Mouse (Mus musculus): ENCODE data around the gene Actn2. TPM values are rescaled to one million over a fixed set of nuclear protein-coding genes. Genes with fewer than 3 reads are reported as not detected.
A peak's percentile ranks its signal among the peaks of the same experiment; 100 is the strongest.

Actn2 gene
- 4.1 and 6.2 TPM in 2 replicates for polyA plus RNA-seq (2012; rRNA removed)

DNA sequence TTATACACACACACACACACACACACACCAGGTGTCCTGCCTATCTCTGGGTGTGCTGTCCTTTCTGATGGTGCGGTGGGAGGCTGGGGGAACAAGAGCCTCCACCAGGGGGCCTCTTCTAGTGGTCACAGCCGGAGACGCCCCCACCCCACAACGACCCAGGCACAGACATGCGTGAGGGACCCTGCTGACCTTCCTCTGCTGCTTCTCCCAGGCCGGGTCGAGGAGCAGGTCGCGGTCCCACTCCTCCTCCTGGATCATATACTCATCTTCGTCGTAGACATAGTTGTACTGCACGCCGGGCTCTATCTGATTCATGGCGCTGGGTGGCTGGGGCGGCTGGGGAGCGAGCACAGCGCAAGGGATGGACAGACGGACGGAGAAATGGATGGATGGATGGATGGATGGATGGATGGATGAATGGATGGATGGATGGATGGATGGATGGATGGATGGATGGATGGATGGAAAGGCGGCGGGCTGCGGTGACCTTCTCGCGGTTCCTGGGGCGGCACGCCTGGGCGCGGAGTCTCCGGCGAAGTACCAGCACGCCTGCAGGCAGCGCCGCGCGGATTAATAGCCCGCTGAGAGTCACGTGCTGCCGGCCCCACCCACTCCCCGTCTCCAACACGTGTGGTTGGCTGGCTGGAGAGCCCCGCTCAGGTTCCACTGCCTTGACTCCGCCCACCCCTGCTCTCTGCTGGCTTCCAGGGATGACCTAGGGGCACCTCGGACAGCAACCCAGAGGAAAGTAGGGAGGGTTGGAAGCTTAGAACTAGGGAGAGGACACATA, at the start of gene Actn2:
Gene Actn2, minus strand, starts transcription at position 578 of the 793 bp plus-strand sequence.
- H3K27ac ChIP-seq (ENCODE audit: insufficient read depth, low read length), result no peak within 1 kb of the TSS
- DNase-seq (ENCODE audit: low read depth in 1 of 2, low spot score in 2 of 2), result peak; percentile 23 to 62
- H3K27me3 ChIP-seq (ENCODE audit: control insufficient read depth, insufficient read depth, low read length), result peaks cover 3% of the 10 kb centered on the region; the same call in 1 of the 2 replicates
- peak within 1 kb of the TSS; percentile 48 for H3K4me3 ChIP-seq (ENCODE audit: extremely low read depth, insufficient read depth, insufficient read length)
- H3K4me1 ChIP-seq (ENCODE audit: control insufficient read depth, insufficient read depth, insufficient read length), result peaks cover 13% of the 10 kb centered on the region
- WGBS, result 2% methylated on average over 43 of the region's 43 CpGs
- no peak for TF ChIP-seq POLR2A (IDR thresholded peaks at IDR 0.05; ENCODE audit: low read depth, low read length)
- TF ChIP-seq CTCF (IDR thresholded peaks at IDR 0.05; ENCODE audit: extremely low read depth, insufficient read depth, insufficient read length, insufficient replicate concordance), result no peak
- no peaks in the 10 kb centered on the region for H3K36me3 ChIP-seq (ENCODE audit: control insufficient read depth, insufficient read depth, low read length)

DNA sequence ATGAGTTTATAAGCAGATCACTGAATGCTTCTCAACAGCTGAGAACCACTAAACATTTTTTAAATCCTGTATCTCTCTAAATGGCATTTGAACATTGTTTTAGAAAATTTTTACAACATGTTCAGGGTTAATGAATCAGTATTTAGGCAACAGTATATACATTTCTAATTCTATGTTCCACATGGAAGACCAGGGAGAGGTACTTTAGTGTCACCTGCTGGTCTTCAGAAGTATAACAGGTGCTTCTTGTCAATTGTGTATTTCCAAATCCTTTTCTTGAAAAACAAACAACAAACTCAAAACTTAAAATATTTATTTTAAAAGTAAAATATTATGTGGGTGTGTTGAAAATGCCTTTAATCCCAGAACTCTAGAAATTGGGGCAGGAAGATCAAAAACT, 45.7 kb upstream of the Actn2 start:
- peak in 1 of 2 experiments; percentile 15 for DNase-seq (ENCODE audit: low read depth in 1 of 2, low spot score in 2 of 2)
- no peaks in the 10 kb centered on the region for H3K27me3 ChIP-seq (ENCODE audit: control insufficient read depth, insufficient read depth, low read length)
- H3K27ac ChIP-seq (ENCODE audit: insufficient read depth, low read length), result no peak overlapping the region
- H3K36me3 ChIP-seq (ENCODE audit: control insufficient read depth, insufficient read depth, low read length), result no peaks in the 10 kb centered on the region
- H3K4me1 ChIP-seq (ENCODE audit: control insufficient read depth, insufficient read depth, insufficient read length), result no peaks in the 10 kb centered on the region
- no peak overlapping the region for H3K4me3 ChIP-seq (ENCODE audit: extremely low read depth, insufficient read depth, insufficient read length)
- TF ChIP-seq CTCF (IDR thresholded peaks at IDR 0.05; ENCODE audit: extremely low read depth, insufficient read depth, insufficient read length, insufficient replicate concordance), result no peak
- no peak for TF ChIP-seq POLR2A (IDR thresholded peaks at IDR 0.05; ENCODE audit: low read depth, low read length)

DNA sequence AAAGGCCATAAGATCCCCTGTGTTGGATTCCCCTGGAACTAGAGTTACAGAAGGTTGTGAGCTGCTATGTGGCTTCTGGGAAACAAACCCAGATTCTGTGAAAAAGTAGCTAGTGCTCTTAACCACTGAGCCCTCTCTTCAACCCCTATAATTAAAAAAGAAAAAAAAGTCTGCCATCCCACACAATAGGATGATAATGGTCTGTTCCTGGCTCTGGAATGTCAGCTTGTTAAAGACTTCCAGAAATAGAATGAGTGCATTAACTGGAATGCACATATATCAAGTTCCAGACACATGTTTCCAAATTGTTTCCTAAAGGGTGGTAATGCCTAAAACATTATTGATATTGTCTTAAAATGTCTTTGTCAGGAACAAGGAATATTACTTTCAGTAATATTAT, 44.2 kb upstream of the Actn2 start:
- no peak overlapping the region for H3K27ac ChIP-seq (ENCODE audit: insufficient read depth, low read length)
- no peak for DNase-seq (ENCODE audit: low read depth in 1 of 2, low spot score in 2 of 2)
- TF ChIP-seq POLR2A (IDR thresholded peaks at IDR 0.05; ENCODE audit: low read depth, low read length) (no peak), CTCF (IDR thresholded peaks at IDR 0.05; ENCODE audit: extremely low read depth, insufficient read depth, insufficient read length, insufficient replicate concordance) (no peak)

DNA sequence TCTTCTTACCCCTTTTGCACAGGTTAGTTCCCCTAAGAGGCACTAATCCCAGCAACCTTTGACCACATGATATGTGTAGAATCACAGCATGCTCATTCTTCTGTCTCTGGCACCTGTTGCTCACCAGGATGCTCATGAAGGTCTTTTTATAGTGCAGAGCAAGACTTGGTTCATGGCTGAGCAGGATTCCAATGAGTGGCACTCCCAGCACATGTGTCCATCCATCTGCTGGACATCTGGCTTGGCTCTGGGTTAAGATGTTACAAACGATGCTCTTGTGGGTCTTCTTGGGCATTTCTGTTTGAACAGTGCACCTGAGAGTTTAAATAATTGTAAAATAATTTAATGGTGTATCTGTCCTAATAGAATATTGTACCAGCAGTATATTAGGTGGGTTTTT, 36.2 kb upstream of the Actn2 start:
- Histone ChIP-seq H3K4me3 (ENCODE audit: extremely low read depth, insufficient read depth, insufficient read length) (no peak overlapping the region), H3K4me1 (ENCODE audit: control insufficient read depth, insufficient read depth, insufficient read length) (no peaks in the 10 kb centered on the region), H3K27ac (ENCODE audit: insufficient read depth, low read length) (no peak overlapping the region), H3K27me3 (ENCODE audit: control insufficient read depth, insufficient read depth, low read length) (no peaks in the 10 kb centered on the region), H3K36me3 (ENCODE audit: control insufficient read depth, insufficient read depth, low read length) (no peaks in the 10 kb centered on the region)
- no peak for DNase-seq (ENCODE audit: low read depth in 1 of 2, low spot score in 2 of 2)
- TF ChIP-seq POLR2A (IDR thresholded peaks at IDR 0.05; ENCODE audit: low read depth, low read length) (no peak), CTCF (IDR thresholded peaks at IDR 0.05; ENCODE audit: extremely low read depth, insufficient read depth, insufficient read length, insufficient replicate concordance) (no peak)
- WGBS, result 60% methylated on average over 1 of the region's 1 CpGs

More for the DNA sequence above, 44.2 kb upstream of the Actn2 start:
- no peak overlapping the region for H3K4me3 ChIP-seq (ENCODE audit: extremely low read depth, insufficient read depth, insufficient read length)
- H3K36me3 ChIP-seq (ENCODE audit: control insufficient read depth, insufficient read depth, low read length), result no peaks in the 10 kb centered on the region
- no peaks in the 10 kb centered on the region for H3K4me1 ChIP-seq (ENCODE audit: control insufficient read depth, insufficient read depth, insufficient read length)
- no peaks in the 10 kb centered on the region for H3K27me3 ChIP-seq (ENCODE audit: control insufficient read depth, insufficient read depth, low read length)

DNA sequence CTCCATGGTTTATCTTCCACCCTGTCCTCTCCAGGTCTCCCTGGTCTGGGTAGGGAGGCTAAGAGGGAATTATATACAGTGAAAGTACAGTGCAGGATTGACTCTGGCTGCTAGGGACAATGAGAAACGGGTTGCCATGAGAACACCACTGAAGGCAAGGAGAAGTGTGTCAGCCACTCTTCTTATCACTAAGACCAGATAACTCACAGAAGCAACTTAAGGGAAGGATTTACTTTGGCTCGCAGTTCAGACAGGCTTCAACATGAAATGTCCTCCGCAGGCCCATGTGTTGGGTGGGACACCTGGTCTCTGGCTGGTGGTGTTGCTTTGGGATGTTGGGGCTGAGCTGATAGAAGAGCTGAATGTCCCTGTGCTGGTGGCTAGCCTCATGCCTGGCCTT, 32.2 kb upstream of the Actn2 start:
- no peak overlapping the region for H3K4me3 ChIP-seq (ENCODE audit: extremely low read depth, insufficient read depth, insufficient read length)
- WGBS, result 94% methylated on average over 3 of the region's 3 CpGs
- TF ChIP-seq CTCF (IDR thresholded peaks at IDR 0.05; ENCODE audit: extremely low read depth, insufficient read depth, insufficient read length, insufficient replicate concordance), result no peak
- TF ChIP-seq POLR2A (IDR thresholded peaks at IDR 0.05; ENCODE audit: low read depth, low read length), result no peak
- no peak for DNase-seq (ENCODE audit: low read depth in 1 of 2, low spot score in 2 of 2)
- H3K4me1 ChIP-seq (ENCODE audit: control insufficient read depth, insufficient read depth, insufficient read length), result no peaks in the 10 kb centered on the region
- H3K36me3 ChIP-seq (ENCODE audit: control insufficient read depth, insufficient read depth, low read length), result no peaks in the 10 kb centered on the region
- H3K27ac ChIP-seq (ENCODE audit: insufficient read depth, low read length), result no peak overlapping the region
- H3K27me3 ChIP-seq (ENCODE audit: control insufficient read depth, insufficient read depth, low read length), result no peaks in the 10 kb centered on the region

DNA sequence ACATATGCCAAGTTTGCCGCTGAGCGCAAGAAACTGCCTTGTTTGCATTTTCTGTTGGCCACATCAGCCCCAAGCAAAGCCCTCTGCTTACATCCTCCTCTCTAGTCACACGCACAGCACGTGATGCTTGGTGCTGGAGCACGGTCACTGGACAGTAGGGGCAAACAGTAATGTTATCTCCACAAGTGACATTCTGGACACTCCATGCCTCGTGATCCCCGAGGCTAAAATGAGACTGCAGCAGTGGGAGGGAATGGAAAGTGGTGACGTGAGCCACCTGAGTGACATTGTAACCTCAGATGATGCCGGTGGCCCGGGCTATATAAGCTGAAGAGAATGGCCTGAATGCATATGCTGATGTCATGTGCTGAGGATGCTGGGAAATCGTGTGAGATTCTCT, 29.4 kb upstream of the Actn2 start:
- no peaks in the 10 kb centered on the region for H3K4me1 ChIP-seq (ENCODE audit: control insufficient read depth, insufficient read depth, insufficient read length)
- no peak overlapping the region for H3K27ac ChIP-seq (ENCODE audit: insufficient read depth, low read length)
- H3K36me3 ChIP-seq (ENCODE audit: control insufficient read depth, insufficient read depth, low read length), result no peaks in the 10 kb centered on the region
- no peak for DNase-seq (ENCODE audit: low read depth in 1 of 2, low spot score in 2 of 2)
- 83% methylated on average over 11 of the region's 11 CpGs for WGBS
- H3K27me3 ChIP-seq (ENCODE audit: control insufficient read depth, insufficient read depth, low read length), result no peaks in the 10 kb centered on the region
- H3K4me3 ChIP-seq (ENCODE audit: extremely low read depth, insufficient read depth, insufficient read length), result no peak overlapping the region
- TF ChIP-seq CTCF (IDR thresholded peaks at IDR 0.05; ENCODE audit: extremely low read depth, insufficient read depth, insufficient read length, insufficient replicate concordance) (no peak), POLR2A (IDR thresholded peaks at IDR 0.05; ENCODE audit: low read depth, low read length) (no peak)

DNA sequence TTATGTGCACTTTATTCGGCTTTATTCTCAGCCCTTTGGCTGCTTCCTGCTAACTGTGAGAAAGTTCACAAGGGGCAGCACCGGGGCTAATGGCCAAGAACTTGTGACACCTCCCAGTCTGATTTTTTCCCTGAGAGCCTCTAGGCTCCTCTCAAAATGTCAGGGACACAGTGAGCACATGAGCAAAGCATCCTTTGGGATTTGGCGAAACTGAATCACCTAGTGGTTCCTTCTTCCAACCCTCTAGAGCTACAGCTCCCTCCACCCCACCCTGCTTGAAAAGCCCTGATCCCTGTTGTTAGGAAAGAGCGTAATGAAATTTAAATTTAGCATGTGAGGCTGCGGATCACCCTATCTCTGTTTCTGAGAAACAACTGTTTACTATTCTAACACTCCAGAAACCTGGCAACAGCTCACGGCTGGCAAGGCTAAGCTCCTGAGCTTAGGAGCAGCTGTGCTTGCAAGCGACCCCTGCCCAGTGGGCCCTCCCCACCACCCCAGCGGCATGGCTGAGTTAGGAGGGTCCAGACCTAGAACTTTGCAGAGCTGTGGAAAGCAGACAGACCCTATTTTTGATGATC, 28.6 kb upstream of the Actn2 start:
- H3K27me3 ChIP-seq (ENCODE audit: control insufficient read depth, insufficient read depth, low read length), result no peaks in the 10 kb centered on the region
- H3K27ac ChIP-seq (ENCODE audit: insufficient read depth, low read length), result peak overlapping the region; percentile 66
- no peak overlapping the region for H3K4me3 ChIP-seq (ENCODE audit: extremely low read depth, insufficient read depth, insufficient read length)
- H3K4me1 ChIP-seq (ENCODE audit: control insufficient read depth, insufficient read depth, insufficient read length), result no peaks in the 10 kb centered on the region
- DNase-seq (ENCODE audit: low read depth in 1 of 2, low spot score in 2 of 2), result no peak
- TF ChIP-seq CTCF (IDR thresholded peaks at IDR 0.05; ENCODE audit: extremely low read depth, insufficient read depth, insufficient read length, insufficient replicate concordance) (no peak), POLR2A (IDR thresholded peaks at IDR 0.05; ENCODE audit: low read depth, low read length) (no peak)
- no peaks in the 10 kb centered on the region for H3K36me3 ChIP-seq (ENCODE audit: control insufficient read depth, insufficient read depth, low read length)
- WGBS, result 86% methylated on average over 8 of the region's 8 CpGs

All from spleen, adult 2 months (tissue).